Mouse (Mus musculus) testis, adult 2 months (tissue): ENCODE results near the gene Grk3. TPM values are rescaled to one million over a fixed set of nuclear protein-coding genes. Genes with fewer than 3 reads are reported as not detected.

Experiments used
- H3K27ac ChIP-seq: fragments of 200-500 bp; 2 replicates; pipeline ENCODE4 v1.5.1; 2012; ENCODE audit warnings: low read depth, low read length; ENCODE audit not compliant: control insufficient read depth, insufficient read depth
- H3K27me3 ChIP-seq: fragments of 200-500 bp; 2 replicates; pipeline ENCODE4 v1.6.1; 2012; ENCODE audit warnings: mild to moderate bottlenecking, low read length, moderate library complexity; ENCODE audit not compliant: control insufficient read depth, insufficient read depth
- H3K36me3 ChIP-seq: fragments of 200-500 bp; 2 replicates; pipeline ENCODE4 v1.6.1; 2012; ENCODE audit warnings: mild to moderate bottlenecking, low read length; ENCODE audit not compliant: control insufficient read depth, insufficient read depth
- H3K4me1 ChIP-seq: fragments of 200-500 bp; 2 replicates; pipeline ENCODE4 v1.6.1; 2012; ENCODE audit warnings: low read length; ENCODE audit not compliant: control insufficient read depth, insufficient read depth
- H3K4me3 ChIP-seq: fragments of 200-500 bp; 2 replicates; pipeline ENCODE4 v1.5.1; 2012; ENCODE audit warnings: low read depth, mild to moderate bottlenecking, low read length, moderate library complexity, mixed read lengths; ENCODE audit not compliant: control insufficient read depth
- CTCF ChIP-seq: fragments of 200-500 bp; IDR thresholded peaks from 2 replicates; pipeline ENCODE4 v1.5.1; 2012; ENCODE audit warnings: low read depth, mild to moderate bottlenecking, inconsistent platforms, low read length, moderate library complexity; ENCODE audit not compliant: control insufficient read depth, insufficient read depth, insufficient replicate concordance
- POLR2A ChIP-seq: fragments of 200-500 bp; IDR thresholded peaks from 2 replicates; pipeline ENCODE4 v1.6.1; 2012; ENCODE audit warnings: low read depth, mild to moderate bottlenecking, inconsistent platforms, low read length, moderate library complexity; ENCODE audit not compliant: control insufficient read depth
- polyA plus RNA-seq: library from polyadenylated mRNA; depleted of rRNA; stranded (reverse); fragments of >200 nt; gene quantifications from 2 replicates; pipeline ENCODE4 v1.2.3, GENCODE M21; 2012

Grk3 gene
- polyA plus RNA-seq, 1 experiment, result 15.8 TPM

GRCm38 (mm10) chr5:112910381-112910780, 105.2 kb downstream of the Grk3 start:
- H3K36me3 ChIP-seq, result no peaks in the 10 kb centered on the region
- H3K4me3 ChIP-seq, result no peak overlapping the region
- no peaks in the 10 kb centered on the region for H3K27me3 ChIP-seq
- TF ChIP-seq CTCF, result no peak
- TF ChIP-seq POLR2A, result no peak
- H3K4me1 ChIP-seq, result no peaks in the 10 kb centered on the region
- H3K27ac ChIP-seq, result no peak overlapping the region

GRCm38 (mm10) chr5:112908169-112908614, 107.4 kb downstream of the Grk3 start:
- Histone ChIP-seq H3K4me1 (no peaks in the 10 kb centered on the region), H3K36me3 (no peaks in the 10 kb centered on the region), H3K27ac (no peak overlapping the region), H3K4me3 (no peak overlapping the region), H3K27me3 (no peaks in the 10 kb centered on the region)
- TF ChIP-seq CTCF, result no peak
- TF ChIP-seq POLR2A, result no peak

GRCm38 (mm10) chr5:112907504-112907903, 108.1 kb downstream of the Grk3 start:
- H3K4me1 ChIP-seq, result no peaks in the 10 kb centered on the region
- H3K27ac ChIP-seq, result no peak overlapping the region
- no peaks in the 10 kb centered on the region for H3K27me3 ChIP-seq
- no peak overlapping the region for H3K4me3 ChIP-seq
- TF ChIP-seq POLR2A (no peak), CTCF (no peak)
- H3K36me3 ChIP-seq, result no peaks in the 10 kb centered on the region

GRCm38 (mm10) chr5:112895674-112896654, 119.6 kb downstream of the Grk3 start, which contains the start of gene Myo18b:
Gene Myo18b, minus strand, starts transcription at chr5:112896362.
- Histone ChIP-seq H3K27ac (no peak within 1 kb of the TSS), H3K4me3 (no peak within 1 kb of the TSS), H3K4me1 (peaks cover 6% of the 10 kb centered on the region), H3K36me3 (no peaks in the 10 kb centered on the region), H3K27me3 (no peaks in the 10 kb centered on the region)
- TF ChIP-seq CTCF (no peak), POLR2A (no peak)

GRCm38 (mm10) chr5:112893462-112894060, 122.0 kb downstream of the Grk3 start:
- no peak overlapping the region for H3K27ac ChIP-seq
- H3K4me3 ChIP-seq, result no peak overlapping the region
- TF ChIP-seq POLR2A (no peak), CTCF (no peak)

GRCm38 (mm10) chr5:112892411-112892810, 123.2 kb downstream of the Grk3 start:
- Histone ChIP-seq H3K4me1 (peaks cover 6% of the 10 kb centered on the region), H3K4me3 (no peak overlapping the region), H3K36me3 (no peaks in the 10 kb centered on the region), H3K27ac (no peak overlapping the region), H3K27me3 (no peaks in the 10 kb centered on the region)
- TF ChIP-seq CTCF (no peak), POLR2A (no peak)

More at GRCm38 (mm10) chr5:112893462-112894060, 122.0 kb downstream of the Grk3 start:
- no peaks in the 10 kb centered on the region for H3K36me3 ChIP-seq
- H3K27me3 ChIP-seq, result no peaks in the 10 kb centered on the region
- peaks cover 6% of the 10 kb centered on the region for H3K4me1 ChIP-seq

GRCm38 (mm10) chr5:112888651-112889050, 126.9 kb downstream of the Grk3 start:
- no peak overlapping the region for H3K27ac ChIP-seq
- H3K4me1 ChIP-seq, result peaks cover 6% of the 10 kb centered on the region
- no peaks in the 10 kb centered on the region for H3K36me3 ChIP-seq
- H3K4me3 ChIP-seq, result no peak overlapping the region
- H3K27me3 ChIP-seq, result no peaks in the 10 kb centered on the region
- no peak for TF ChIP-seq CTCF
- TF ChIP-seq POLR2A, result no peak
